Mouse (Mus musculus) fibroblast of lung, adult 2 months (primary cell): ENCODE results near the gene Chd1.

Experiments
- DNase-seq: peaks from one replicate; pipeline ENCODE4 v3.0.0-alpha.2; 2011; ENCODE audit warnings: low read depth

Gene Chd1

GRCm38 (mm10) chr17:15812136-15812778, 107.5 kb downstream of the Chd1 start:
- DNase-seq: no peak

GRCm38 (mm10) chr17:15813658-15814212, 109.0 kb downstream of the Chd1 start:
- no peak for DNase-seq

- DNase-seq: no peak
Measured at GRCm38 (mm10) chr17:15815312-15816018, 110.7 kb downstream of the Chd1 start.

GRCm38 (mm10) chr17:15816379-15817095, 111.8 kb downstream of the Chd1 start:
- DNase-seq: no peak

GRCm38 (mm10) chr17:15817096-15817450, 112.3 kb downstream of the Chd1 start:
- no peak for DNase-seq

- DNase-seq: no peak
Measured at GRCm38 (mm10) chr17:15817634-15818033, 112.9 kb downstream of the Chd1 start.

GRCm38 (mm10) chr17:15818372-15818771, 113.6 kb downstream of the Chd1 start:
- DNase-seq: no peak

GRCm38 (mm10) chr17:15820146-15820545, 115.4 kb downstream of the Chd1 start:
- DNase-seq: peak; percentile 34

- DNase-seq: no peak
Measured at GRCm38 (mm10) chr17:15820761-15821160, 116.0 kb downstream of the Chd1 start.

GRCm38 (mm10) chr17:15821706-15822105, 116.9 kb downstream of the Chd1 start:
- DNase-seq: no peak
